Mouse (Mus musculus): ENCODE data around the gene Metap1d. TPM values are rescaled to one million over a fixed set of nuclear protein-coding genes. Genes with fewer than 3 reads are reported as not detected.
A peak's percentile ranks its signal among the peaks of the same experiment; 100 is the strongest.

The Metap1d gene
- 32.7 and 37.6 TPM in 2 replicates for polyA plus RNA-seq (2015; fragmentation: Nextera tagmentation; extraction: Ambion mirVana)

DNA sequence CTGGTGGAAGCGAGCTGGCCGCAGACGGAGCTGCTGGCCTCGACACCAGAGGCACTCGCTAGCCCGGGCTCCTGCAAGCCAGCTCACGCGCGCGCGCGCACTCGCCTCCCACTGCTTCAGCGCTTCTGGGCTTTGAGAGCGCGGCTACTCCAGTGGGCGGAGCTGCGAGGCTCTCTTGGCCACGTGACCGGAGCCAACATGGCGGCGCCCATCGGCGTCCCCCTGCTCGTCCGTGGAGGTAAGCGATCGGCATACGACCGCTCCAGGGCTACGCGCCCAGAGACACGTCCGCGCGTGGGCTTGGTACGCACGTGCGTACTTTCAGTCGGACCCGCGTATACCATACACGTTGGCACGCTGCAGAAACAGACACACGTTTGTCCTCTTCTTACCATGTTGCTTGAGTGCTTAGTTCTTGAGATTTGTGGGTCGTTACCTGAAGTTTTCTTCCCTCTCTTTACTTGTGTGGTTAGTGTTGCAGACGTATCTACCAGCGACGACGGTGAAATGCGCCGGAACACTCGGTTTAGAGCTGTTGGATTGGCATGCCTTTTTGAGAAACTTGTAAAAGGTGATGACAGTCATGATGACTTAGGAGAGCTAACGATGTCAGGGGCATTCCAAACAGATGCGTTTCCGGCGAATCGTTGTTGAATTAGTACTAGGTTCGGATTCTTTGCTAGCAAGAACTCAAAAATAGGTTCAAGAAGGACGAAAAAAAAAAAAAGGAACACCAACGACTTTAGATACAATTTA lies at the start of gene Metap1d:
Gene Metap1d, plus strand, starts transcription at position 116 of the 756 bp plus-strand sequence.
- Histone ChIP-seq H3K27ac (replicated peaks) (peak within 1 kb of the TSS; percentile 66; the same call in 1 of the 2 replicates), H3K9me3 (no peaks in the 10 kb centered on the region), H3K4me2 (peak within 1 kb of the TSS; percentile 83), H3K4me3 (peak within 1 kb of the TSS; percentile 59), H3K4me1 (replicated peaks) (peaks cover 7% of the 10 kb centered on the region), H3K9ac (peak within 1 kb of the TSS; percentile 69), H3K36me3 (no peaks in the 10 kb centered on the region), H3K27me3 (peaks cover 8% of the 10 kb centered on the region)
- under 1% methylated on average over 61 of the region's 61 CpGs for WGBS
- peak; percentile 97 for ATAC-seq (ENCODE audit: low read depth)

DNA sequence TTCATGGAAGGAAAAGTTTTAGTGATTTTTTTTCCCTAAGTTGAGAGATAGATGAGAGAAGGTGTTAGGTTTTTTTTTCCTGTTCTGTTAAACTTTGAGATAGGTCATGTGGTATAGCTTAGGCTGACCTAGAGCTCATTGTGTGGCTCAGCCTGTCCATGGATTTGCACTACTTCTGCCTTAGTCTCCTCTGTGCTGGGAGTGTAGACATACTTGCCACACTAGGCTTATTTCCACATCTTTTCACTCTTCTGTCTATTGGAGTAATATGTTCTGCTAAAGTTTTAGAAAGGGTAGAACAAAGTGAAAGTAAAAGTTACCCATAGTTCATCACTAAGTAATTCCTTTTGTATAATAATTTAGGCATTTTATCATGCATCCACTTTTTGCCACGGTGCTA lies 47.5 kb upstream of the Metap1d start:
- H3K4me1 ChIP-seq (replicated peaks): no peaks in the 10 kb centered on the region
- no peaks in the 10 kb centered on the region for H3K9me3 ChIP-seq
- no peak overlapping the region for H3K4me2 ChIP-seq
- peaks cover 8% of the 10 kb centered on the region for H3K36me3 ChIP-seq
- no peak for ATAC-seq (ENCODE audit: low read depth)
- H3K4me3 ChIP-seq: no peak overlapping the region
- no peak overlapping the region for H3K27ac ChIP-seq (replicated peaks)
- WGBS: 97% methylated on average over 1 of the region's 1 CpGs
- H3K9ac ChIP-seq: no peak overlapping the region
- no peaks in the 10 kb centered on the region for H3K27me3 ChIP-seq

- H3K36me3 ChIP-seq: peaks cover 19% of the 10 kb centered on the region
- H3K4me1 ChIP-seq (replicated peaks): peaks cover 3% of the 10 kb centered on the region; the same call in 1 of the 2 replicates
- no peak overlapping the region for H3K9ac ChIP-seq
- H3K4me2 ChIP-seq: no peak overlapping the region
- ATAC-seq (ENCODE audit: low read depth): no peak
- H3K27me3 ChIP-seq: no peaks in the 10 kb centered on the region
- H3K27ac ChIP-seq (replicated peaks): no peak overlapping the region
- 27% methylated on average over 3 of the region's 3 CpGs for WGBS
- no peak overlapping the region for H3K4me3 ChIP-seq
- no peaks in the 10 kb centered on the region for H3K9me3 ChIP-seq
These were observed 34.3 kb upstream of the Metap1d start for GRCm38 (mm10) chr2:71418760-71419280.

- ATAC-seq (ENCODE audit: low read depth): no peak
- Histone ChIP-seq H3K4me3 (no peak overlapping the region), H3K4me2 (no peak overlapping the region), H3K9me3 (no peaks in the 10 kb centered on the region), H3K9ac (no peak overlapping the region), H3K36me3 (peaks cover 19% of the 10 kb centered on the region), H3K27me3 (no peaks in the 10 kb centered on the region), H3K4me1 (replicated peaks) (peaks cover 3% of the 10 kb centered on the region; the same call in 1 of the 2 replicates), H3K27ac (replicated peaks) (no peak overlapping the region)
- WGBS: 74% methylated on average over 3 of the region's 3 CpGs
These were observed 33.7 kb upstream of the Metap1d start for GRCm38 (mm10) chr2:71419408-71419807.

DNA sequence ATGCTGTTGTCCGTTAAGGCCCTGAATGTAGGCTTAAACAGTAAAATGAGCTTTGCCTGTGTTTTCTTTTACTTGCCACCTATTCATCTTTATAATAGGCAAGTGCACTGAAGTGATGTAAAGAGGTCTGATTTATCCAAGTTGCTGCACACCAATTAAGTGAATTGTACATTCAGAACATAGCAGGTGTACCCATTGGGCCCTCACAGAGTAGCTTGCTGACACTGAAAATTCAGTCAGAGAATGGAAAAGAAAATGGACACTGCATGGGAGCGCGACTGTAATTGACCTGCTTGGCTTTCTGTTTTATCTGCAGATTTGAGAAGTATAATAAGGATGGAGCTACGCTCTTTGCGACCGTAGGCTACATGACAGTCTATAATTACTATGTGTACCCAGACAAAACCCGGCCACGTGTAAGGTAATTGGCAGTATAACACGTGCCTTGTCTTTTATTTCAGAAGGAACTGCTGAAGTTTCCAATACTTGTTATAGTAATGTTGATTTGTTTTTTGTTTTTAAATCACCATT lies 32.1 kb upstream of the Metap1d start:
- no peak for ATAC-seq (ENCODE audit: low read depth)
- Histone ChIP-seq H3K4me2 (no peak overlapping the region), H3K27me3 (no peaks in the 10 kb centered on the region), H3K4me3 (no peak overlapping the region), H3K36me3 (peaks cover 19% of the 10 kb centered on the region), H3K9ac (no peak overlapping the region), H3K27ac (replicated peaks) (no peak overlapping the region), H3K9me3 (no peaks in the 10 kb centered on the region), H3K4me1 (replicated peaks) (peaks cover 3% of the 10 kb centered on the region; the same call in 1 of the 2 replicates)
- WGBS: 54% methylated on average over 9 of the region's 9 CpGs

DNA sequence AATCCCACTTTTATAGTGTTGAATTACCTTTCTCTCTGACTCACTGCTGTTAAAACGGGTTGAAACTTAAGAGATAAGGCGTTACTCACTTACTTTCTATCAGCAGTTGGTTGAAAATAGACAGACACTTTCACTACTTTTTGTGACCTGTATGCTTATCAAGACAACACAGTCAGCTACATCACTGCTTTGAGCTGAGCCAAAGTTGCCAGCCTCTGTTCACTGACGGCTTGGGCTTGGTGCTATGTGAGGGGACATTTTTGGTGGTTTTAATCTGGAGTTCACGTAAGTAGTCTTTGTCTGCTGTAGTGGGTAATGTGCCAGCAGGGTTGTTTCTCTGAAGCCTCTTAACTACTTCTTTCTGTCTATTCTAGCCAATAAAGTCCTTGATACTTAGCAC lies 28.5 kb upstream of the Metap1d start:
- Histone ChIP-seq H3K27ac (replicated peaks) (no peak overlapping the region), H3K4me1 (replicated peaks) (no peaks in the 10 kb centered on the region), H3K9ac (no peak overlapping the region), H3K4me3 (no peak overlapping the region), H3K9me3 (no peaks in the 10 kb centered on the region), H3K36me3 (peaks cover 21% of the 10 kb centered on the region), H3K4me2 (no peak overlapping the region), H3K27me3 (no peaks in the 10 kb centered on the region)
- no peak for ATAC-seq (ENCODE audit: low read depth)
- 93% methylated on average over 4 of the region's 4 CpGs for WGBS

DNA sequence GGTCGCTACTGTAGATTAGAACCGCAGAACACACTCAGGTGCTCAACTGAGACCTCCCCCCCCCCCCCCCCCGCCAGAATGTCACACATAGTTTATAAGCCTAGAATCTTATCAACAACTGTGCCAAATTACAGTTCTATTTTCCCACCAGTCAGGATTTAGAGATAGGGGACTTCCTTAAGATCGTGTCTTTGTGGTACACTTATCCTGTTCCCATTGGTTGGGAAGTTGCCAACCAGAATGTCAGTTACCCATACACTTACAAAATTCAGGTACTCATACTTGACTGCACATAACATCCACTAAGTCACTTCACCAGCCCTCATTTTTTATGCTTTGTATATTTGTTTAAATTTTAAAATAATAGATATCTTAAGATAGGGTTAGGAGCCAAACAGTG lies 17.6 kb upstream of the Metap1d start:
- no peak for ATAC-seq (ENCODE audit: low read depth)
- Histone ChIP-seq H3K4me2 (no peak overlapping the region), H3K27ac (replicated peaks) (no peak overlapping the region), H3K4me3 (no peak overlapping the region), H3K36me3 (peaks cover 22% of the 10 kb centered on the region), H3K4me1 (replicated peaks) (no peaks in the 10 kb centered on the region), H3K9me3 (no peaks in the 10 kb centered on the region), H3K9ac (no peak overlapping the region), H3K27me3 (no peaks in the 10 kb centered on the region)
- 95% methylated on average over 4 of the region's 4 CpGs for WGBS

DNA sequence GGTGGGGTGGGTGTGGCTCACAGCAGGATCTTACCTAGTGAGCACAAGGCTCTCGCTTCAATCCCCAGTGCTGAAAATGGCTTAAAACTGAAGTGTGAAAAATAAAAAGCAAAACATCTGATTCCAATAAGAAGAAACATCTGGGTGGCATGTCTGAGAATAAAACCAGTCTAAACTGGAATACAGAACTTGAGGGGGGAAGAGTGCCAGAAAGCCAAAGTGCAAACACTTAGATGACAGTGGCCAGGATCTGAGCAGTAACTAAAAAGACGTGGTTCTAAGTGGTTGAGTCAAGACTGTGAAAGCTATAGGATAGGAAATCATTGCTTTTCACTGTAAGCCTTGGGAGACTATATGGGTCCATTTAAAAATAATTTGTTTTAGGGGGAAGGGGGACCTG lies 9.7 kb upstream of the Metap1d start:
- no peak overlapping the region for H3K9ac ChIP-seq
- ATAC-seq (ENCODE audit: low read depth): no peak
- WGBS: 42% methylated on average over 2 of the region's 2 CpGs
- H3K36me3 ChIP-seq: peaks cover 12% of the 10 kb centered on the region
- H3K4me3 ChIP-seq: no peak overlapping the region
- no peaks in the 10 kb centered on the region for H3K4me1 ChIP-seq (replicated peaks)
- no peaks in the 10 kb centered on the region for H3K27me3 ChIP-seq
- H3K27ac ChIP-seq (replicated peaks): no peak overlapping the region
- no peaks in the 10 kb centered on the region for H3K9me3 ChIP-seq
- H3K4me2 ChIP-seq: no peak overlapping the region

DNA sequence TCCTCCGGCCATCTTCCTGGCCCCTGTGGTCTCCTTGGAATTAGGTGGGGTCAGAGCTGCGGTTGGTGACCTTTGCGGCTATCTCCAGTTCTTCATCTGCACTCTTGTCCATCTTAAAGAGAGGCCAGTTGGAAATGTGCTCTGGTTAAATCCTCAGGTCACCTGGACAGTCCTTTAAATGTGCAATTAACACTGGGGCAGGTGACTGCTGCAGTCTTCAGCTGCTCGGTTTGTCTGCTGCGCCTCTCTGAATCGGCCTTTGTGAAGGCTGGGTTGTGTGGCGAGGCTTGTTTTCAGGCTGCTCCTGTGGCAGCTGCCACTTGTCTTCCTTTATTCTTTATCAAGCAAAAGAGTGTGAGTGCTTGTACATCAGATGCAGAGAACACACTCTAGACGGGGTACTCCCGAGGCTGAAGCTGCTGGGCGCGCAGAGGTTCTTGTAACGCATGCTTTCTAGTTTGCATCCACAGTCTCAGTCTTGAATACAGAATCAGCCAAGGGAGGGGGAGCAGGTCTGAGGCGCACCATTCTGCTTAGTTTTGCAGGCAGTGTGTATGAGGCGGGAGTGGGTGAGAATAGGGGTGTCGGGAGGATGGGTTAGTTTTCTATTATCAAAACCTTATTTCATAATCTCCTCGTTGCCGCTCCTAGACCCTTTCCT lies 7.4 kb upstream of the Metap1d start:
- H3K4me1 ChIP-seq (replicated peaks): no peaks in the 10 kb centered on the region
- H3K4me3 ChIP-seq: no peak overlapping the region
- no peak overlapping the region for H3K4me2 ChIP-seq
- no peak overlapping the region for H3K27ac ChIP-seq (replicated peaks)
- no peaks in the 10 kb centered on the region for H3K9me3 ChIP-seq
- ATAC-seq (ENCODE audit: low read depth): 0 out of 2 replicates have a peak, but pooled peaks have one; percentile 5
- peaks cover 6% of the 10 kb centered on the region for H3K36me3 ChIP-seq
- H3K9ac ChIP-seq: no peak overlapping the region
- no peaks in the 10 kb centered on the region for H3K27me3 ChIP-seq
- 50% methylated on average over 17 of the region's 17 CpGs for WGBS

DNA sequence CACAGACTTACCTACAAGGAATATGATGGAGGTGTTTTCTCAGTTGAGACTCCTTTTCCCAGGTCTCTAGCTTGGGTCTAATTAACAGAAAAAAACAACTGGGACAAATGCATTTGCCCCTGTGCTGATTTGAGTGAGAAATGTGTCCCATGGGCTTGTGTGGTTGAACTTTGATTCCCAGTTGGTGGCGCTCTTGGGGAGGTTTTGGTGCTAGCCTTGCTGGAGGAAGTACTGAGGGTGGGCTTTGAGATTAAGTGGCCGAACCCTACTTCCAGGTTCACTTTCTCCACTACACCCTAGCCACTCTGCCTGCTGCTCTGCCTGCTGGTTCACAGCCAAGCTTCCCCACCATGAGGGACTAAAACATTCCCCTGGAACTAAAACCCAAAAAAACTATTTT lies 3.5 kb upstream of the Metap1d start:
- H3K4me1 ChIP-seq (replicated peaks): peaks cover 7% of the 10 kb centered on the region
- no peak overlapping the region for H3K9ac ChIP-seq
- no peaks in the 10 kb centered on the region for H3K9me3 ChIP-seq
- WGBS: 21% methylated on average over 2 of the region's 2 CpGs
- no peak overlapping the region for H3K27ac ChIP-seq (replicated peaks)
- H3K36me3 ChIP-seq: no peaks in the 10 kb centered on the region
- no peak overlapping the region for H3K4me2 ChIP-seq
- ATAC-seq (ENCODE audit: low read depth): no peak
- peaks cover 8% of the 10 kb centered on the region for H3K27me3 ChIP-seq
- H3K4me3 ChIP-seq: no peak overlapping the region

DNA sequence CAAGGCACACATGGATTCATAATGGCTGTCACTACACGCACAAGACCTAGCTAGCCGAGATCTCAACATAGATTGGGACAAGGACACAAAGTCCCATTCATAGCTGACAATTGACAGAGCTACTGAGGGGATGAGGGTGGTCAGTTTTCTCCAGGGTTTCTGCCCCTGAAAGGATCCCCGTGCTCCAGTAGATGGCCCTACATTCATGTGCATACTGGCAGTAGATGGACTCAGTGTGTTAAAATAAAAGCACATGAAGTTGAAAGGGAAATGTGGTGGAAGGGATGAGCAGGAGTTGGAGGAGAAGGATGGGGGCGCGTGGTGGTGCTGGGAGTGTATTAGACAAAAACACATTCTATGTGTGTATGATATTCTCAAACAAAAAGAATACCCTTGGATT lies 1.3 kb upstream of the Metap1d start:
- WGBS: 67% methylated on average over 5 of the region's 5 CpGs
- peaks cover 8% of the 10 kb centered on the region for H3K27me3 ChIP-seq

DNA sequence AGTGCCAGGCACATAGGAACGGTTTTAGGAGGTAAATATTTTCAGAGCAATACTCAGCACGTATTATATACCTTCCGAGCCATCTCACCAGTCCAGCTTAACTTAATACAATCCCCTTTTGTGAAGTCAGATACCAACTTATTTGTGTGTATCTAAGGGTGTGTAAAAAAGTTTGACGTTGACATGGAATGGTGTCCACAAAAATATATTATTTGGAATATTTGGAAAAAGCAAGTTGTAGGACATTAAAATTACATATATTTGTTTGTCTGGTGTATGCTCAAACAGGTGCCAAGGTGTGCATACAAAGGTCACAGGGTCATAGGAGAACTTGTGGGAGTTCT lies 813 bp downstream of the Metap1d start:
- Histone ChIP-seq H3K27ac (replicated peaks) (no peak overlapping the region), H3K27me3 (peaks cover 8% of the 10 kb centered on the region), H3K4me3 (peak overlapping the region; percentile 59), H3K9ac (peak overlapping the region; percentile 65; the same call in 1 of the 2 replicates), H3K4me1 (replicated peaks) (peaks cover 7% of the 10 kb centered on the region), H3K36me3 (no peaks in the 10 kb centered on the region), H3K9me3 (no peaks in the 10 kb centered on the region), H3K4me2 (peak overlapping the region; percentile 83)
- ATAC-seq (ENCODE audit: low read depth): no peak
- WGBS: 37% methylated on average over 4 of the region's 4 CpGs

More for the DNA sequence above, 1.3 kb upstream of the Metap1d start:
- H3K36me3 ChIP-seq: no peaks in the 10 kb centered on the region
- no peak overlapping the region for H3K4me3 ChIP-seq
- no peak overlapping the region for H3K4me2 ChIP-seq
- H3K27ac ChIP-seq (replicated peaks): no peak overlapping the region
- H3K4me1 ChIP-seq (replicated peaks): peaks cover 7% of the 10 kb centered on the region
- no peak overlapping the region for H3K9ac ChIP-seq
- no peaks in the 10 kb centered on the region for H3K9me3 ChIP-seq
- ATAC-seq (ENCODE audit: low read depth): no peak
